Mouse (Mus musculus): ENCODE measurements around the gene 1700001K19Rik.
A peak's percentile ranks its signal among the peaks of the same experiment; 100 is the strongest.
"Not testable (repeated sequence)": the region's sequence is repeated elsewhere in the genome, so short reads cannot be mapped to it uniquely, and the experiment has no call there.

1700001K19Rik gene

GRCm38 (mm10) chr12:110695676-110696171 is 13.3 kb upstream of the 1700001K19Rik start:
- peak; percentile 76 to 80 for DNase-seq

- DNase-seq, result not testable (repeated sequence)
Measured at GRCm38 (mm10) chr12:110693378-110693777, 11.0 kb upstream of the 1700001K19Rik start.

- no peak for DNase-seq
Measured at GRCm38 (mm10) chr12:110689919-110690643, 7.7 kb upstream of the 1700001K19Rik start.

- DNase-seq, result not testable (repeated sequence)
Measured at GRCm38 (mm10) chr12:110688921-110689320, 6.5 kb upstream of the 1700001K19Rik start.

GRCm38 (mm10) chr12:110687894-110688734 is 5.7 kb upstream of the 1700001K19Rik start:
- no peak for DNase-seq

- no peak for DNase-seq
Measured at GRCm38 (mm10) chr12:110683580-110683979, 1.2 kb upstream of the 1700001K19Rik start.

GRCm38 (mm10) chr12:110681878-110682277 is 541 bp downstream of the 1700001K19Rik start:
- no peak for DNase-seq

- no peak for DNase-seq
Measured at GRCm38 (mm10) chr12:110681191-110681590, 1.2 kb downstream of the 1700001K19Rik start.

- no peak for DNase-seq
Measured at GRCm38 (mm10) chr12:110674243-110674642, 8.2 kb downstream of the 1700001K19Rik start.

- DNase-seq, result no peak
Measured at GRCm38 (mm10) chr12:110667466-110668077, 14.8 kb downstream of the 1700001K19Rik start.

GRCm38 (mm10) chr12:110661746-110662145 is 20.7 kb downstream of the 1700001K19Rik start:
- peak; percentile 36 to 43 for DNase-seq

GRCm38 (mm10) chr12:110651464-110651863 is 31.0 kb downstream of the 1700001K19Rik start:
- no peak for DNase-seq

- DNase-seq, result no peak
Measured at GRCm38 (mm10) chr12:110650241-110650641, 32.2 kb downstream of the 1700001K19Rik start.

GRCm38 (mm10) chr12:110637507-110638114 is 44.8 kb downstream of the 1700001K19Rik start:
- no peak for DNase-seq

GRCm38 (mm10) chr12:110636293-110636692 is 46.1 kb downstream of the 1700001K19Rik start:
- DNase-seq, result no peak

- no peak for DNase-seq
Measured at GRCm38 (mm10) chr12:110630056-110630455, 52.4 kb downstream of the 1700001K19Rik start.
